Mouse (Mus musculus) layer of hippocampus, adult 8-10 months (tissue): ENCODE data around the gene Zbtb42. TPM values are rescaled to one million over a fixed set of nuclear protein-coding genes. Genes with fewer than 3 reads are reported as not detected.

Experiments used
- DNase-seq, 2 experiments: peaks; one replicate each; pipeline ENCODE4 v3.0.0; 2022; ENCODE audit warnings: low spot score in 2 of 2
- total RNA-seq, 4 experiments: library from RNA; stranded (reverse); gene quantifications; 2 replicates each; pipeline ENCODE4 v1.2.4; 2022

Gene Zbtb42
- total RNA-seq, 4 experiments from 2014 or later = 0.98 to 2.2 (median 1.1) TPM

- DNase-seq = no peak
Measured at GRCm38 (mm10) chr12:112660576-112661326, 17.9 kb upstream of the Zbtb42 start.

GRCm38 (mm10) chr12:112661327-112661605 lies 17.4 kb upstream of the Zbtb42 start:
- no peak for DNase-seq

GRCm38 (mm10) chr12:112661851-112662250 lies 16.8 kb upstream of the Zbtb42 start:
- no peak for DNase-seq

DNA sequence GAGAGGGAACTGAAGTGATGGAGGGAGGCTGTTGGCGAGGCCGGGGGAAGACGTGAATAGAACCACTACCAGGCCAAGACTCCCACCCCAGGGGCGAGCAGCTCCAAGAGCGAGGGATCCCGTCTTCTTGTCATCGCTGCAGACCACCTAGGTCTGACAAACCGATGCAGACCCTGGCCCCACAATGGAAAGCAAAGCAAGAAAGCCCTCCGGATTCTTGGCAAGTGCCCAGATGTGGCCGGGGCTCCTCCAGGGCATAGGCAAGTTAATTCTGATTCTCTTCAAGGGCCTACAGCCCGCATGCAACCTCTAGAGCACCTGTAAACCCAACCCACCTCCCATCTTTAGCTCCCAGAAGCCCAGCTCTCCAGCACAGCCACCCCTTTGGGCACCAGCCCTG lies 15.3 kb upstream of the Zbtb42 start:
- DNase-seq = no peak

GRCm38 (mm10) chr12:112663716-112664115 lies 14.9 kb upstream of the Zbtb42 start:
- DNase-seq = no peak

GRCm38 (mm10) chr12:112664124-112664523 lies 14.5 kb upstream of the Zbtb42 start:
- DNase-seq = no peak

DNA sequence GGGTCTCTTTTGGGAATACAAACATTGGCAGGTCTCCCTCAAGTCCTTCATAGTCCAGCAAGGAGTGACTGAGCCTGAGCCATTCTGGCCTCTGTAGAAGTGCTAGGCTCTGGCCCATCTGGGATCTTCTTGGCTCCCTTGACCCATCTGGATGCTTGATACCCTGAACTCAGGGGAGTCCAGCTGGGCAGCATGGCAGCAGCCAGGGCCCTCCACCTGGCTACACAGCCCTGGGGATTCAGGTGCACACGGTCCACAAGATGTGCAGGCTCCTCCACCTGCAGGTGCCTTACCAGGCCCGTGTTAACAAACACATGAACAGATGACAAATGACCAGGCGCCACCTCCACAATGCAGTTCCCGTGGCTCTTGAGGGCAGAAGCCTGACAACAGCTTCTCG lies 14.0 kb upstream of the Zbtb42 start:
- DNase-seq = no peak

DNA sequence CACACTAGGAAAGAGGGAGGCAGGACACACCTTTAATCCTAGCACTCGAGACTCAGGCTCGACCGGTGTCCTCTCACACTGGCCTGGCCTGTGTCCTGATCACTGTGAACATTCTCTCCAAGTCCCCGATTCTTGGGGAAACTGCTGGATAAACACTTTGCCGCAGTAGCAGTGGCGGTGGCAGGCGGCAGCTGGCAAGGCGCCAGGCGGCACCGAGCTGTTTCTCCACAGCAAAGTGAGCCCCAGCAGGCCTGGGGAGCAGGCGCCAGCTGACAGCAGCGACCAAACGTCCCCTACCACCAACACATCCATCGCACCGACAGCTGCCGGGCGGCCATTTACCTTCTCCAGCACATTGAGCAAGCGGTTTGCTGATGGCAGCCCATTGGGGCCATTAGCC lies 13.2 kb upstream of the Zbtb42 start:
- peak; percentile 68 to 80 for DNase-seq

DNA sequence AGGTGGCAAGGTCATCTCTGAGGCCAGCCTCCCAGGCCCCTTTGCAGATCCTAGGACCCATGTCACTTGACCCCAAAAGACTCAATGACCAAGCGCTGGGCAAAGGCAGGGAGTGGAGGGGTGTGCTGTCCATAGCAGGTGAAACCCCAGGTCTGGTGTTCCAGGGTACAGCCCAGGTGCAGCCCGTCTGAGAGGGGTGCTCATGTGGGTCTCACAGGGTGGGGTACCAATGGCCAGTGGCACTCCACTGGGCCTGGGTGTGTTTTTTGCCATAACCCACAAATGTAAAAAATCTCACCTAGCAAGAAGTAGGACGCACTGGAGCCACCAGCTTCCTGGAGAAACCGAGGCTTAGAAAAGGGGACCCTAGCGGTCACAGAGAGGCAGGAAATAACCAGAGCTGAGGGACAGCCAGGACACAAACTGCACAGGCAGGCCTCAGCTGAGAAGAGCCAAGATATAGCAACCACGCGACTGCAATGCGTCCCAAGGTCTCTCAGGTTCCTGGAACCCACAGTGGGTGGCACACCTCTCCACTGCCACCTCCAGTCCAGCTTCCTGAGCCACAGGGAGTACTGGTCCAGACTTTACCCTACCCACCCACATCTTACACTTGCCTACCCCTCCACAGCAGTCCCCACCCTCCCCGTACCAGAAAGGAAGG lies 12.6 kb upstream of the Zbtb42 start:
- DNase-seq = no peak

GRCm38 (mm10) chr12:112667619-112668297 lies 10.9 kb upstream of the Zbtb42 start:
- no peak for DNase-seq

GRCm38 (mm10) chr12:112670718-112671393 lies 7.8 kb upstream of the Zbtb42 start:
- DNase-seq = no peak

DNA sequence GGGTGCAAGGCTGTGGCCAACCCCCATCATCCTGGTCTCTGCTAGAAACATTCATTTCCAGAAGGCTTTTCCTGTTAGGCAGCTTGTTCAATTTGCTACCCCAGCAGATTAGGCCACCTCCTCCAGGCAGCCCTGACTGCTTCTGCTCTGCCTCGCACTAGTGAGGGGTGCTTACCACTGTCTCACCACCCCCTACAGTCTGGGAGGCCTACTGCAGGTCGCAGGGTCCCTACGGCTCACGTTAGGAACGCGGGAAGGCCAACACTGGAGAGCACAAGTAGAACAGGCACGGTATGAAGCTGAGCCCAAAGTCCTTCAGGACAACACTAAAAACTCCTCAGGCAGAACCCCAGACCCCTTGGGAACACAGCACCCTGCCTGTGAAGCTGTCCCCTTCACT lies 6.7 kb upstream of the Zbtb42 start:
- DNase-seq = no peak

DNA sequence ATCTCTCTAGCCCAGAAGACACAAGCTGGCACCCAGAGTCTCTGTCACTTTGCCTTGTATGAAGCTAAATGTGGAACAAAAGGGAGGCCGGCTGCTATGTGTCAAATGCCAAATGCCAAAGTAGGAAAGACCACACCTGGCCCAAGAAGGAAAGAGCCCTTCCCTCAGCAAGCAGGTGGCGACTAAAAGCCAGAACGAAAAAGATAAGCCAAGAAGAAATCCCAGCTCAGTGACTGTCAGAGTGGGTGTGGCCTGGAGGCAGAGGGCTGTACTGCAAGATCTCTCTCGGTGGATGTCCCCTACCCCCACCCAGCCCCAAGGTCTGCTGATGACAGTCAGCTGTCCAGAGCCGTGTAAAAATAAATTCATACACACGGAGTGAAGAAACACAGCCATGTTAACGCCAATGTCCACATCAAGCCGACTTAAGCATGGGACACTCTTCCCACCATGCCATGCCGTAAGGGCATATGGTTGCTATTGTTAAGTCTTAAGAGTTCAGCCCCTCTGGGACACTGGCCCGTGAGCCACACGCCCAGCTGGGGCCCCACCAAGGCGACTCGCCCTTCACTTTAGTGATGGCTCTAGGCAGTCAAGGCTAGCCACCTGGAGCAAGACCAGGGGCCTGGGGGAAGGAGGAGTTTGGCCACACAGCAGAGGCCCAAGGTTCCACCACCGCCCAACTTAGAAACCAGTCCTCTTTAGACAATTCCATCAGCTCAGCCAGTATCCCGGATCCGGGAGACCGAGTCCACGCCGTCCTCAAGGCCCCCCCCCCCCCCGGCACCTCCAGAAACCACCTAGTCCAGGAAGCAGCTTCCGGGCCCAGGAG lies 5.7 kb upstream of the Zbtb42 start:
- no peak for DNase-seq

GRCm38 (mm10) chr12:112673576-112674091 lies 5.0 kb upstream of the Zbtb42 start:
- DNase-seq = no peak

DNA sequence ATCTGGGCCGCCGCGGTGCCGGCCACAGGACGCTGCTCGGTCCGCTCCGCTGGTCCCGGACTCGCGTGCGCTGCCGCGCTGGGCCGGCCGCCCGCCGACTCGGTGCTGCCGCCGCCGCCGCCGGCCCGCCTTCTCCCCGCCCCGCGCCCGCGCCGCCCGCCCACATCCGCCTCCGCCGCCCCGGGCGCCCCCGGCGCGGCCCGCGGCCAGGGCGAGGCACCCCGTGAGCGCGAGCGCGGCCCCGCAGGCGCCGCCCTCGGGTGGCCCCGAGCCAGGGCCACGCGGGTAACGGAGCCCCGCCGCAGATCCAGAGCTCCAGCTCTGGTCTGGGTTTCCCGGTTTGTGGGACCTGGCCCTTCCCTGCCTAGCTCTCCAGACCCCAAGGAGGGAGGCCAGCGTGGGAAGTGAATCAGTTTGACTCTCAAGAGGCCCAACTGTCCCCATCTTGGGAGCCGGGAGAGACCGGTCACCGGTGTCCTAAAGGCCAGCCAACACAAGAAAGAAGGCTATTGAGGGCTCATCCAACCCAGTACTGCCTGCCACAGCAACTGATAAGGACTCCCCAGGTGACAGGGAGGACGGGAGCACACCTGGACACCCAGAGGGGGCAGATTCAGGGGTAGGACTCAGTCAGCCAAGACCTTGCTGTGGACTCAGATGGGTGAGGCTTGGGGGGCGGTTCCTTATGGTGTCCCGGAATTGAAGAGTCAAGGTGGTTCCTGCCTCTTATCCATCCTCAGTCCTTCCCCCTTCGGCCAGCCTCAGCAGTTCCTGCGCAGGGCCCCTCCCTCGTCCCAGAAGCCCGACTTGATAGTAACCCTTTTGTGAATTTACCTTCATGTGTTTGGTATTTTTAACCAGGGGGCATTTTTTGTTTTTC lies 4.3 kb upstream of the Zbtb42 start, which contains the start of gene Akt1:
Gene Akt1, minus strand, starts transcription at position 753 of the 880 bp plus-strand sequence.
- DNase-seq = no peak

- DNase-seq = peak; percentile 69 to 74
Measured at GRCm38 (mm10) chr12:112675245-112676035, 3.2 kb upstream of the Zbtb42 start.

DNA sequence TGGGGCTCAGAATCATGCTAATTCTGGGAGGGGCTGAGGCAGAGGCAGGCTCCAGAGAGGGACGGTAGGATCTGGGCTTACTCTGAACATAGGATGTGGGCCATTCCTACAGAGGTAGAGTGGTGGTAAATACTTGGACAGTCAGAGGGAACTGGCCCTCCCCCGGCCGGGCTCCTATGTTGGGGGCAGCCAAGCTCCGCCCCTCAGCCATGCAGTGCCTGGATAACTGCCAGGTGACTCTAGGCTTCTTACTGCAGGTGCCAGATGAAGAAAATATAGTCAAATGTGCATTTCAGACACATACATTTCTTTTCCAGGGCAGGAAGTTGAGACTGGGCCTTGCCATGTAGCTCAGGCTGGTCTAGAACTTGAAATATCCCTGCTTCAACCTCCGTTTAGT lies 1.6 kb upstream of the Zbtb42 start:
- DNase-seq = no peak

DNA sequence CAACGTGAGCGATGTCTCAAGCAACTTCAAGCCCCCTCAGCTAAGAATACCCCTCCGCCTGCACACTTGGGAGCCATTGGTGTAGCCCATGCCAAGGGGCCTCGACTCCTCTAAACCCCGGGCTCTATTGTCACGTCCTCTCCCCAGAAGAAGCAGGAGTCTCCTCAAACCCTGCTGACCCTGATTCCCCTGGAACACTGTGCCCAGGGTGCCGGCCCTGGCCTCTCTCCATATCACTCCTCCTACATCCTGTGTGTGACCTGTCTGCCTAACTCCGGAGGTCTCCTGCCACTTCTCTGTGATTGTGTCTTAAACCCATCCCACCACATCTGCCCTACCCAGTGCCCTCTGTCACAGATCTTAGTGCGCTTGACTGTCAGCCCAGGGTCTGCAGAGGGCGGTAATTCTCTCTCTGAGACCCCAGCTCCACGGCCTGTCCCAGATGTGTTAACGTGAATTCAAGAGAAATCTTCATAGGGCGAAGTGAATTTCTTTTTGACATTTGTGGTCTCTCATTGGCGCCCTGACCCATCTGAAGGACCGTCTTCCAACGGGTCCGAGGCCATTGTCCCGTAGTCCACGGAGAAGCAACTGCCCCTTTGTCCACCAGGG lies 579 bp upstream of the Zbtb42 start:
- DNase-seq = no peak
